Mouse (Mus musculus) frontal cortex, postnatal 10 days (tissue): ENCODE data around the gene Fryl.
"Not testable (repeated sequence)": the region's sequence is repeated elsewhere in the genome, so short reads cannot be mapped to it uniquely, and the experiment has no call there.

Source experiments
- DNase-seq, 2 experiments: peaks; one replicate each; pipeline ENCODE4 v3.0.0; 2022; ENCODE audit warnings: low spot score in 2 of 2, mixed read lengths in 1 of 2

The Fryl gene

DNA sequence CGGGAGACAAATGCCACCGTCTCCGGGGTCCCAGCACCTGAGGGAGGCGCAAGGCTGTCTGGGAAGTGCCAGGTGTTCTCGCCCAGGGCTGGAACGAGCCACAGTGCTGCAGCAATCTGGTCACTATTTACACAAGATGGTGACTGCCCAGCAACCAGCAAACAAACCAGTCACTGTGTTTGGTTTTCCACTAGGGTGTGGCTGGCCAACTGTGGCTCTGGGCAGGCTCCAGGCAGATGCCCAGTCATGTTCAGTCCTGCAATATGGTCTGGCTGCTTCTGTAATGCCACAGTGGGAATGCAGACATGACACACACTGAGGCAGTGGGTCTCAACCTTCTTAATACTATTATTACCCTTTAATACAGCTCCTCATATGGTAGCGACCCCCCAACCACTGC is 152.8 kb downstream of the Fryl start:
- DNase-seq: no peak

GRCm38 (mm10) chr5:73102342-73102989 is 154.0 kb downstream of the Fryl start:
- no peak for DNase-seq

DNA sequence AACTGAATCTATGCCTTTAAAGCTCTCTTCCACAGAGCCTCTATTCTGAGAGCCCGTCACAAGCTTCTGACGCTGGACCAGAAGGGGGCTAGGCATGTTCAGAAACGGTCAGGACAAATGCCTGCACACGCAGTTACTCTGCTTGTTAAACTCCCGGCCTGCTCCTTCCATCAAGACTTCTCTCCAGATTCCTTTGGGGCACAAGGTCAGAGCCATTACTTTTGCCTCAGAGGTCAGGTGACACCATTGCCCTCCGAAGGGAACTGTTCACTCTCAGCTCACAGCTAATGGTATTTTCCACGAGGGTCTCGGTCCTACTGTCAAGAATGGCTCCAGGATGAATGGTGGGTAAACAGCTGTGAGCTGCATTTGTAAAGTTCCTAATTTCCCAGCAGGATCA is 164.2 kb downstream of the Fryl start:
- no peak for DNase-seq

- no peak for DNase-seq
These were observed 167.3 kb downstream of the Fryl start for GRCm38 (mm10) chr5:73089158-73089557.

DNA sequence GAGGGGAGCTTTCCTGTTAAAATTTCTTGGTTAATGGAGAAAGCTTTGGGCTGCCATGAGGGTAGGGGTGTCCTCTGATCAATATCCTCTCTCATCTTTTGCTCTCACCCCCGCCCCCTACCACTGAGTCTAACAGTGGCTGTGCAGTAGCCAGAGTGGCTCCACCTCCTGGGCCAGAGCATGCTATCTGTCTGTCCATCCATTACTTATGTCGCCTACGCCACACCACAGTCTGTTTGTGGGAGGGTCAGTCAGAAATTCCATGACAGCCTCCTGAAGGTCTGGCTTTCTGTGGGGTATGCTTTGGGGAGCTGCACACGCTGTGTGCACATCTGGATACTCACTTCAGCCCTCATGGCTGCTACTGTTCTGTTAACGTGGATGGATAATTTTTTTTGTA is 174.9 kb downstream of the Fryl start:
- no peak for DNase-seq

DNA sequence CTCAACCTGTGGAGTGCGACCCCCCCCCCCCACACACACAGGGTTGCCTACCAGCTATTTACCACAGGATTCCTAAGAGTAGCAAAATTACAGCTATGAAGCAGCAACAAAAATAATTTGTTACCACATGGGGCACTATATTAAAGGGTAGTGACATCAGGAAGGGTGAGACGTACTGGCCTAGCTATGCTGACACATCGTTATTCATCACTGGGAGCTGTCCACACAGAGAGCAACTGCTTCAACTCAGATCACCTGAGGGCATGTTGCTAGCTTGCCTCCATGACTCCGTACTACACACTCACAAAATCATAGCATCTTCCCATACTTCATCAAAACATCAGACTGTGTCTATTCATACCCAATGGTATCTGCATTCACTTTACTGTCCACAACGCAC is 176.6 kb downstream of the Fryl start:
- DNase-seq: no peak

DNA sequence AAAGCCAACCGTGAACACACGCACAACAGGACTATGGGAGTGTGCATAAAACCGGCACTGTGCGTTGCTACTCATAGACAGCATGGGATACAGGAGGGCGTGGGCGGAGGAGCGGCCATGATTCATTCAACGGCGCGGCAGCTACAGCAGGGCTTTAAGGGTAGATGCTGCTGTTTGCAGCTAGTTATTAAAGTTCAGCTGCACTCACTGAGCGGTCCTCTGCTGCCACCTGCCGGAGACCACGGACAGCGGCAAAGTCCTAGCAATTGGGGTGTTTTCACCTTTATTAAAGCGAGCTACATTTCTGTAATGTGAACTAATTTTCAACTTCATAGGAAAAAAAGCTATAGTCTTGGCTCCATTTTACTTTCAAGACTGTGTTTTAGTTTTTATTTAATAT is 185.1 kb downstream of the Fryl start:
- DNase-seq: peak in 1 of 2 experiments; percentile 77

GRCm38 (mm10) chr5:73066946-73067345 is 189.5 kb downstream of the Fryl start:
- no peak for DNase-seq

DNA sequence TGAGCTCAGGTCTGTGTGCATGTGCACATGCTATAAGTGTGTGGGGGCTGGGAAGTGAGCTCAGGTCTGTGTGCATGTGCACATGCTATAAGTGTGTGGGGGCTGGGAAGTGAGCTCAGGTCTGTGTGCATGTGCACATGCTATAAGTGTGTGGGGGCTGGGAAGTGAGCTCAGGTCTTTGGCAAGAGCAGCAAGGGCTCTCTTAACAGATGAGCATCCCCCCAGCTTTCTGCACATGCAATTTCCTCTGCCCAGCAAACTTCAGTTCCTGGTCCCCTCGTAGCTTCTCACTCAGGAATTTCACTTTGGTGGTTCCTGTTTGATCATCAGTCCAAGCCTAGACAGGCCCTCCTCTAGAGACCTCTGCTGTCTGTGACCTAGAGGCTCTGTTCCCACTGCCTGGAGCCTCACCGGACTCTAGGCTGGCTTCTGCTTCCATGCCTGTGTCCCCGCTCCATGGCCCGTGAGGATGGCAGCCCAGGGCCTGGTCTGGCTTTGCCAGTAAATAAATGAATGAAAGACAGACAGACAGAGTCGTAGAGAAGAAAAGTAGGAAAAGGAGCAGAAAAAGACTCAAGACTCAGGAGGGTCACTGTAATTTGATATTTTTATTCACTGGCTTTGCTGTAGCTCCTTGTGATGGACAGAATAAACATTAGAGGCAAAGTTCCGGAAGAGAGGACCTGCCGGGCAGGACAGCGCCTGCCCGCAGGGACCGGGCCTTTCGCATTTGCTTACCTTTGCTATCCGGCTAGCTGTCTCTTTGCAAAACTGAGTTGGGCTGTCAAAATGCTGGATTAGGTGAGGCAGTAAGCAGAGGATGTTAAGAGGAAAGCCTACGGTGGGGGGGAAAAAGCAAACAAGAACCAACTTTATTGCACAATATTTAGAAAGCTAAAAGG is 192.4 kb downstream of the Fryl start:
- DNase-seq: no peak

DNA sequence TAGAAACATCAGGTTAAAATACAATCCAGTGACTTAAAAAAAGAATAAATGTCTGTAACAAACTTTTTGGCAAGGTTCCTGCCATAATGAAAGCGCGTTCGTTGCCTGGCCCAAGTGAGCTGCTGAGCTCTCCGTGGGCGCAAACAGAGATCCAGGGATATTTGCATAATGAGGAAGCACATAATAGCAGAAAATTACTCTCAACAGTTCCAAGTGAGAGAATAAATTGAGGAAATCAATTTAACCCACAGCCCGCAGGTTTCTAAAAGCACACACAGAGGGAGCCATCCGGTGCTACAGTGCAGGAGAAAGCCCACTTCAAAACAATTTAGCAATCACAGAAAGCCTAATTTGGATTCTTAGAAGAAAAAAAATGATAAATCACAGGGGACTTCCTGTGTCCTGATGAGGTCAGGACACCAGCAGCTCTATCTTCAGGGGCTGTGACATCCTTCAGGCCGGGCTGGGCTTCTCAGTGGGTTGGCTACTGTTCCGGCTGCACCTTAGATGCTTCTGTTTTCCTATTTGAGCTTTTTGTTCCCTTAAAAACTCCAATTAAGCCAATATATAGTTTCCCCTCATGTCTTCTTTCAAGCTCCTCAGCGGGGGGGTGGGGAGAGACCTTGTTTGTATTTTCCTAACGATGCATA is 194.8 kb downstream of the Fryl start:
- no peak for DNase-seq

GRCm38 (mm10) chr5:73056937-73057336 is 199.5 kb downstream of the Fryl start:
- no peak for DNase-seq

DNA sequence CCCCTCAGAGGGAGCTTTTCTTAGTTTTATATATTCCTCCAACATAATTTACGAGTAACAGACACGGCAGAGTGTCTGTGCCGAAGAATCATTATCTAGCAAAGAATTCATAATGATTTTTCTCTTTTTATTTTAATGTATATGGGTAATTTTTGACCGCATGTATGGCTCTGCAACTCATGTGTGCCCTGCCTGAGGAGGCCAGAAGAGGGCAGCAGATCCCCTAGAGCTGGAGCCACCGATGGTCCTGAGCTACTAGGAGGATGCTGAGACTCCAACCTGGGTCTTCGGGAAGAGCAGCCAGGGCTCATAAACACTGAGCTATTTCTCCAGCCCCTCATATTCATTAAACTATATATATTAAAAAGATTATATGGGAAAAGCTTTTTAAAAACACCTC is 200.0 kb downstream of the Fryl start:
- DNase-seq: no peak

GRCm38 (mm10) chr5:73053933-73054332 is 202.5 kb downstream of the Fryl start:
- DNase-seq: no peak

DNA sequence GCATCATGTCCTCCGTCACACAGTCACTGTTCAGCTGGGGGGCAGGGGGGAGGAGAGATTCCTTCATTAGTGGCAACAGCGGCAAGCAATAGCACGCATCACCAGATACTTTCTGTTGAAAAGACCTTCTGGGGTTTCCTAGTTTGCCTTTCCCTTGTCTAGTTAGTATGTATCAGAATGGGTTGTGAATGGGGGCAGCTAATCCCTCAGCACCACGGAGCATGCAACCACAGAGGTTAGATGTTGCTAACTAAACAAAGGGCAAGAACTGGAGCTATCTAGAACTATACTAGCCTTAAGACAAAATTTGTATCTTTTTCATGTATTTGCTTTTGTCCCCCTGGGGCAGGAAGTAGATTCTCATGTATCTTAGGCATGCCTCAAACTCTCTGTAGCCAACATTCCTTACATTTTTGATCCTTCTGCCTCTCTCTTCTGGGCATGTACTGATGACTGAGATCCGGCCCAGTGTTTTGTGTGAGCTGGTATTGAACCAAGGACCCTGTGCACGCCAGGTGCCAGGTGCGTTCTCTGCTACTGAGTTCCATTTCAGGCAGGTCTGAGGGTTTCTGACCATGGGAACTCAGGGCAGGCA is 208.7 kb downstream of the Fryl start:
- no peak for DNase-seq

- DNase-seq: no peak
These were observed 212.4 kb downstream of the Fryl start for GRCm38 (mm10) chr5:73044055-73044454.

DNA sequence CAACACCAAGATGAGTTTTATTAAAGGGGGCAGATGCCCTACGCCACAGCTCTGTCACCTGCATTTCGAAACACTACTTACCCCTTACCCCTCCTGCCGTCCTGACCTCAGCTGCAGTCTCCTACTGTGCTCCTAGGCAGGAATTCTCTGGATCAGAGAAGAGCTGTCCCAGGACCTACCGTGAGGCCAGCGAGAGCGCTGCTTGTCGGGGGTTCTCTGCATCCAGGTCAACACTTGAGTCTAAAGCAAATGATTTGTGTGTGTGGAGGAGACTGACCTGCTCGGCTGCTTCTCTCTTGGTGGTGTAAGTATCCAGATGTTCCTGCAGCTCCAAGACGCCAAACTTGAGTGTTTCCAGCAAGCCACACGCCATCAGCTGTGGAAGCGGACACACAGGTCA is 223.9 kb downstream of the Fryl start:
- no peak for DNase-seq

DNA sequence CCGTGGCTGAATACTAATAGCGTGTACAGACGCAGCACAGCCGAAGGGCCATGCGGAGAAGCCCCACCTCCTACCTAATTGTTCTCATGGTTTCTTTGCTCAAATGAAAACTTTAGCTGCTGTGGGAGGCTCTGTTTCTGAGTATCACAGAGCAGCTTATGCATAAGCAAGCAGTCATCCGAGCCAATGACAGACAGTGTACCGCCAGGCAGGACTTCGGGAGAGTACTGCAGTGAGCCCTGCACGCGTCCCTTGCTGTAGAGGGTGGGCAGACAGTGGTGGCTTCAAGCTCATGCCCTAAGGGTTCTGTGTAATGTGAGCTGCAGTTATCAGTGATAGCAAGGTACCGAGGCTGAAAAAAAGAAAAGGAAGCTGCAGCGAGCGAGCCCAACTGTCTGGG is 227.8 kb downstream of the Fryl start:
- no peak for DNase-seq

DNA sequence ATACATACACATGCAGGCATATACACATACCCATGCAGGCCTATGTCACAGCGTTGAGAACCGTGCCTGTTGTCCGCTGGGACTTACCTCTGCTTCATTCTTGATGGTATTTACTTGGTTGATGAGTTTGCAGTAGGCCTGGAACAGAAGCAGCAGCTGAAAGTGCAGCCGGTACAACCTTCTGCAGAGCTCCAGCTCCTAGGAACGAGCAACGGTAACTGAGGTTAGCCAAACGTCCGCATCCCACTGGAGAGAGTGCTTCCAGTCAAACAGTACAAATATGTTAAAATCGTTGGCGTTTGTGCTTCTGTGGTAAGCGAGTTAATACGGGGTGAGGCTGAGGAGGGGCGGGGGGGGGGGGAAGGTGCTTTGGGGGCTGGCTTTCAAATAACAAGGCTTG is 232.6 kb downstream of the Fryl start:
- DNase-seq: no peak

DNA sequence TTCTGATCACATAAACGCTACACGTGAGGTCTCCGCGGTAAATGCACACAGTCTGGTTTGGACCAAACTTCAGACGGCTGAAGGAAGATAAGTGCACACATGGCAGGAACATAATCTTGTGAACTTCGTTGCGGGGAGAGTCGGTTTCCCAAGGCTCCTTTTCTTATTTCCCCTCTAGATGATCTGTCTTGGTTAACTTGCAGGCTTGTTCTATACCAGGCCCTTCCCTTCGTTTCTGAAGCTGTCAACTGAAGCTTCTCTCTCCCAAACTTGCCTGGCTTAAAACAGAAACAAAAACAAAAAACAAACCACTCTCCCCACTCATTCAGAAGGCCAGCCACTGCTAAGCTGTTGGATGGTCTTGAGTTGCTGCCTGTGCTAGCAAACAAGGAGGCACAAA is 241.7 kb downstream of the Fryl start:
- no peak for DNase-seq

- DNase-seq: not testable (repeated sequence)
These were observed 242.7 kb downstream of the Fryl start for GRCm38 (mm10) chr5:73013611-73014287.

DNA sequence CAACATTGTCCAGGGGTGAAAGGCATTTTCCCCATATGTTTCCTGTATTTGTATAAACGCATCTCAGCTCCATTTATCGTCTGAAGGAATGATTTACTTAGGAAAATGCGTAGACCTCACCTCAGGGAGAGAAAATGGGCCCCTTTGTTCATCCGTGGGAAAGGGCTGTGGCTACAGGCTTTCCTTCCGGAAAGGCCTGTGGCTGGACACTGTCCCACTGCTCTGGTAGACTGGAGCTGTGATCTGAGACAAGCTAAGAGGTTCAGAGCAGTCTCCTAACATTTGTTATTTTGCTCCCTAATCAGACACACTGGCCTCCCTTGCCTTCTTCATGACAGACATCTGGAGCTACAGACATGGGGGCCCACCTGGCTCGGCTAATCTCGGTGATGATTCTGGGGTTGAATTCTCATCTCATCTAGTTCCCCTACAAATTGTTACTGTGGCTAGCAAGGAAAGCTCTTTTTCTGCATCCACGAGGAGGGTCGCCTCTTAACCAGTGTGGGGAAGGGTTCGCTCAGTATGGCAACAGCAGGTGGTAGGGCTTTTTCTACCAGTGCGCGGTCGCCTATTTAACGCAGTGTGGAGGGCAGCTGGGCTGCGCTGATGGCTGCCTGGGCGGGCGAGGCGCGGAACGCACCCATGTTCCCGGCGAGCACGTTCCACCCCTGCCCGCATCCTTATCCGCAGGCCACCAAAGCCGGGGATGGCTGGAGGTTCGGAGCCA is 243.4 kb downstream of the Fryl start:
- DNase-seq: not testable (repeated sequence)
